Mouse (Mus musculus) natural killer cell, adult 2 months (primary cell): ENCODE measurements at regions not wholly inside any gene's neighbourhood (a gene's known extent, or its start where the extent isn't known, plus 50 kb on each side); places are given as distances from the start of the nearest gene placed in this dataset.
"Not testable (repeated sequence)": the region's sequence is repeated elsewhere in the genome, so short reads cannot be mapped to it uniquely, and the experiment has no call there.

Experiments
- DNase-seq, 2 experiments: peaks; one replicate each; pipeline ENCODE4 v3.0.0; 2022; ENCODE audit warnings: low spot score in 2 of 2

DNA sequence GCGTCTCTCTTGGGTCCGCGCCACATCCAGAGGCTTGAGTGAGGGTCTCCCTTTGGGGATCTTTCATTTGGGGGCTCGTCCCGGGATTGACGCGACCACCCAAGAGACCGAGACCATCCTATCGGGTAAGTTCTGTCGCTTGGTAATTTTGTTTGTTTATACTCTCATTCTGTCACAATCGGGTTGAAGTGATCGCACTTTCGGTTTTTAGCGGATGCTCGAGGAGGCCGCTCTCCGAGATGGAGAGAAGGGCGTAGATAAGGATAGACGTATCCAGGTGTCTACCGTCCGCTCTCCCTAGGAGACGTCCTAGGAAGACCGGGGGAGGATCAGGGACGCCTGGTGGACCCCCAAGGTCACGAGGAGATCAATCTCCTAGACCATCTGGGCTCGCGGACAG lies 199.3 kb upstream of the Mrpl21 start:
- peak; percentile 24 to 46 for DNase-seq

DNA sequence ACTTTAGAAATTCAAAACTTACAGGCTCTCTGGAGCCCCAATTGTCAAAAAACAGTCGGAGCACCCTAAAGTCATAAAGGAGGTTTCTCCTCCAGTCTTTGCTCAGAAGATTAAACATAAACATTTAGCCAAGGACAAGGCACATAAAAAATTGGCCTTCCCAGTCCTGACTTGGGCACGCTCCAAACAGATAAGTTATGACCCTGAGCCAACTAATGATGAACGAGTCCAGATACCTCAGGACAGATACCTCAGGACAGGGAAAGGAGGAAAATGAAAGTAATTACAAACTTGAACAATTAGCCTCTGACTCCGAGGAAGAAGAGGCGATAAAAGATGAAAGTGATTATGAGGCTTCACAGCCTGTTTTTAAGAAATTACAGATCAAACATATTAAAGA lies 190.9 kb upstream of the Mrpl21 start:
- not testable (repeated sequence) for DNase-seq
